Mouse (Mus musculus): Measurements from ENCODE around the gene Gm15093. TPM values are rescaled to one million over a fixed set of nuclear protein-coding genes. Genes with fewer than 3 reads are reported as not detected.

Gene Gm15093
- not detected for total RNA-seq (2023)

DNA sequence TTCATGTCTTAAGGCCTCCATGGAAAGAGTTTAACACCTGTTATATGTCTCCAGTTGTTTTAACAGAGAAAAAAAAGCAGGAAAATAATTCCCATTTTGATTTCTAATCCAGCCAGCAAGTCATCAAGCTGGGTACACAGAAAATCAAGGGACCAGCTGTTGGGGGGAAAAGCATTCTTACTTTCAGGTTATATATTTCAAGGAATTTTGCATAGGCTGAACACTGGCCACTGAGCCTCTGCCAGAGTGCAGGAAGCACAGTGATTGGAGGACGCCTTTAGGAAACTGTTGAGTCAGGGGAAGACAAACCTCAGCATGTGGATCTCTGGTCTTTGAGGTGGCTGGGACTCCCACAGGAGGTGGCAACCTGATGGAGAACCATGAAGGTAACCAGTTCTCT is at the start of gene Gm15093:
Gm15093 (plus strand) TSS at position 301 of the 400 bp plus-strand sequence.

Other genes starting within 250 kb of the Gm15093 start
- not detected for gene Ott, start 198.1 kb upstream of the Gm15093 start, total RNA-seq (2023)
- not detected for gene Gm15085, start 175.2 kb downstream of the Gm15093 start, total RNA-seq (2023)